Comparison of ENCODE assay signal across 13 mouse cellular contexts in the genomic region with DNA sequence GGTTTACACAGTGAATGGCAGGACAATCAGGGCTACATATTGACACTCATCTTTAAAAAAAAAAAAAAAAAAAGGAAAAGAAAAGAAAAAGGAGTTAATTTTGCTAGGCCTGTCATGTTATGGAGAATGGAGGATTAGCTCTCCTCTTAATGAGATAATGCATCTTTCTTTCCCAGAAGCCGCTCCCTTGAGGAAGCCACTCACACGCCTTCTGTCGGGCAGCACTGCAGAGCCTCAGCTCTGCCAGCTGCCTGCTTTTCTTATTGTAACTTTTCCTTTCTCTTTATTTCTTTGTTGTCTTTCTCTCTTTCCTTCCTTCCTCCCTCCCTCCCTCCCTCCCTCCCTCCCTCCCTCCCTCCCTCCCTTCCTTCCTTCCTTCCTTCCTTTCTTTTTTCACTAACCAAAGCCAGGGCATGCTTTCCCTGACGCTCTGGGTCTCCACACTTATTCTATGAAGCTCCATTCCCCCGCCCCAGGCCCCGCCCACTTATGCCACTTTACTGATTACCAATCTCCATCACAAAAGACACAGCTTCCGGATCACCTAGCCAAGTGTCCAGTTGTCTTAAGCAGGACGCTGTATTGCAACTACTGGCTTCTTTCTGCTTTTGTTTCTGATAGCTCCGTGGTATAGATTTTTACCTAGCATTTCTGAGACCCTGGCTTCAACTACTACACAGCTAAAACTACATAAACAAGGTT. TPM values are rescaled to one million over a fixed set of nuclear protein-coding genes. Genes with fewer than 3 reads are reported as not detected.
A peak's percentile ranks its signal among the peaks of the same experiment; 100 is the strongest.
DNase-seq lines count a peak whose midpoint lies in the region; ATAC-seq and TF ChIP-seq lines count a peak whose summit lies in the region.
"Had no signal": no experiment of that assay in that cellular context is flagged by ENCODE, and none has a peak within 500 bp of the region (broad histone marks: within the 10 kb centered on the region; RNA-seq: fewer than 3 reads in every experiment).

No protein-coding gene starts in this region.

- no peaks in the 10 kb centered on the region for H3K4me1 ChIP-seq in liver, postnatal 0 days (ENCODE audit: insufficient read depth)
- no peaks in the 10 kb centered on the region for H3K4me1 ChIP-seq in embryonic facial prominence, embryonic 12.5 days
- peaks cover 2% of the 10 kb centered on the region; the same call in 1 of the 2 replicates for H3K4me1 ChIP-seq in hindbrain, embryonic 16.5 days (ENCODE audit: control insufficient read depth, insufficient read depth, low read depth, low read length)
- 0 out of 2 replicates have a peak, but pooled peaks cover 4% of the 10 kb centered on the region for H3K4me1 ChIP-seq in neural tube, embryonic 13.5 days (replicated peaks)
- H3K4me1 ChIP-seq: stomach, embryonic 15.5 days had no signal

- H3K27ac ChIP-seq in liver, postnatal 0 days (ENCODE audit: low read depth), result no peak overlapping the region
- no peak overlapping the region for H3K27ac ChIP-seq in embryonic facial prominence, embryonic 12.5 days
- H3K27ac ChIP-seq in hindbrain, embryonic 16.5 days (ENCODE audit: low read depth, low read length), result no peak overlapping the region
- no peak overlapping the region for H3K27ac ChIP-seq in neural tube, embryonic 13.5 days (replicated peaks)
- H3K27ac ChIP-seq: layer of hippocampus, adult 2 months; stomach, embryonic 15.5 days had no signal

- no peak overlapping the region for H3K9ac ChIP-seq in liver, postnatal 0 days (replicated peaks)
- H3K9ac ChIP-seq in embryonic facial prominence, embryonic 12.5 days, result no peak overlapping the region
- H3K9ac ChIP-seq in hindbrain, embryonic 16.5 days (ENCODE audit: low read depth, low read length), result no peak overlapping the region
- H3K9ac ChIP-seq in neural tube, embryonic 13.5 days, result no peak overlapping the region
- H3K9ac ChIP-seq: lung, embryonic 14.5 days; stomach, embryonic 15.5 days had no signal

- no peaks in the 10 kb centered on the region for H3K27me3 ChIP-seq in liver, postnatal 0 days (ENCODE audit: insufficient read depth, low read length)
- no peaks in the 10 kb centered on the region for H3K27me3 ChIP-seq in embryonic facial prominence, embryonic 12.5 days
- H3K27me3 ChIP-seq in hindbrain, embryonic 16.5 days (replicated peaks; ENCODE audit: control insufficient read depth, insufficient read depth, low read length), result no peaks in the 10 kb centered on the region
- H3K27me3 ChIP-seq in neural tube, embryonic 13.5 days, result no peaks in the 10 kb centered on the region
- H3K27me3 ChIP-seq: stomach, embryonic 15.5 days had no signal

- DNase-seq in liver, postnatal 0 days, result no peak
- DNase-seq in liver, result no peak
- no peak for DNase-seq in thymus, postnatal 10 days (ENCODE audit: low spot score in 2 of 2)
- DNase-seq in right cerebral cortex, postnatal 25 days, result no peak
- DNase-seq: adrenal gland, postnatal 25 days; cerebellum, postnatal 14 days; lung, embryonic 14.5 days had no signal

- no peaks in the 10 kb centered on the region for H3K36me3 ChIP-seq in liver, postnatal 0 days (replicated peaks; ENCODE audit: insufficient read depth, low read length)
- no peaks in the 10 kb centered on the region for H3K36me3 ChIP-seq in embryonic facial prominence, embryonic 12.5 days
- H3K36me3 ChIP-seq in hindbrain, embryonic 16.5 days (ENCODE audit: control insufficient read depth, insufficient read depth, low read length), result no peaks in the 10 kb centered on the region
- H3K36me3 ChIP-seq in neural tube, embryonic 13.5 days, result no peaks in the 10 kb centered on the region
- H3K36me3 ChIP-seq: stomach, embryonic 15.5 days had no signal

- no peak for TF ChIP-seq CTCF in liver, postnatal 0 days (IDR thresholded peaks at IDR 0.05; ENCODE audit: low read depth)

- TF ChIP-seq EP300 in liver, postnatal 0 days (IDR thresholded peaks at IDR 0.05; ENCODE audit: low read depth), result no peak

- H3K4me3 ChIP-seq in liver, postnatal 0 days (ENCODE audit: low read depth, low read length), result no peak overlapping the region
- no peak overlapping the region for H3K4me3 ChIP-seq in embryonic facial prominence, embryonic 12.5 days
- peak overlapping the region; percentile 15; the same call in 1 of the 2 replicates for H3K4me3 ChIP-seq in hindbrain, embryonic 16.5 days (ENCODE audit: low read length)
- H3K4me3 ChIP-seq in neural tube, embryonic 13.5 days, result no peak overlapping the region
- H3K4me3 ChIP-seq: layer of hippocampus, adult 2 months; stomach, embryonic 15.5 days had no signal

- H3K9me3 ChIP-seq in liver, postnatal 0 days (ENCODE audit: low read length), result no peaks in the 10 kb centered on the region
- no peaks in the 10 kb centered on the region for H3K9me3 ChIP-seq in embryonic facial prominence, embryonic 12.5 days
- H3K9me3 ChIP-seq in hindbrain, embryonic 16.5 days (ENCODE audit: control insufficient read depth, low read length), result no peaks in the 10 kb centered on the region
- no peaks in the 10 kb centered on the region for H3K9me3 ChIP-seq in neural tube, embryonic 13.5 days
- H3K9me3 ChIP-seq: stomach, embryonic 15.5 days had no signal

- WGBS in liver, postnatal 0 days (ENCODE audit: insufficient replicate concordance), result 34% methylated on average over 9 of the region's 9 CpGs
- WGBS in embryonic facial prominence, embryonic 12.5 days, result 24% methylated on average over 9 of the region's 9 CpGs
- 12% methylated on average over 9 of the region's 9 CpGs for WGBS in hindbrain, embryonic 16.5 days
- 20% methylated on average over 8 of the region's 9 CpGs for WGBS in neural tube, embryonic 13.5 days

- no peak for ATAC-seq in liver, postnatal 0 days
- ATAC-seq in embryonic facial prominence, embryonic 12.5 days (ENCODE audit: insufficient number of reproducible peaks, insufficient read depth, low FRiP score, low TSS enrichment), result no peak
- ATAC-seq in hindbrain, embryonic 16.5 days, result peak; percentile 69; the same call in 1 of the 2 replicates
- ATAC-seq in neural tube, embryonic 13.5 days (ENCODE audit: low read depth), result peak; percentile 71; the same call in 1 of the 2 replicates
- no peak for ATAC-seq in megakaryocyte-erythroid progenitor cell, adult 5-6 weeks (replicated peaks; ENCODE audit: low FRiP score, low TSS enrichment, poor library complexity, severe bottlenecking)

- peak overlapping the region; percentile 18; the same call in 1 of the 2 replicates for H3K4me2 ChIP-seq in liver, postnatal 0 days (ENCODE audit: low read depth, low read length)
- H3K4me2 ChIP-seq in embryonic facial prominence, embryonic 12.5 days (replicated peaks), result peak overlapping the region; percentile 14
- H3K4me2 ChIP-seq in hindbrain, embryonic 16.5 days (ENCODE audit: low read length), result peak overlapping the region; percentile 45
- H3K4me2 ChIP-seq in neural tube, embryonic 13.5 days, result peak overlapping the region; percentile 42
- H3K4me2 ChIP-seq: lung, embryonic 14.5 days; stomach, embryonic 15.5 days had no signal

RNA-seq across cellular contexts. Expression of gene Pcolce2, which starts 23.8 kb away (rescaled TPM):
- 15.7 and 20.6 TPM in 2 replicates for polyA plus RNA-seq in liver, postnatal 0 days (2015; fragmentation: Nextera tagmentation; extraction: Ambion mirVana)
- 6.7 and 8.8 TPM in 2 replicates for polyA plus RNA-seq in embryonic facial prominence, embryonic 12.5 days (2016; fragmentation: Nextera tagmentation; extraction: Ambion mirVana)
- polyA plus RNA-seq in hindbrain, embryonic 16.5 days (2015; fragmentation: Nextera tagmentation; extraction: Ambion mirVana), result 1.8 and 2.2 TPM in 2 replicates
- 3.1 and 4.9 TPM in 2 replicates for polyA plus RNA-seq in neural tube, embryonic 13.5 days (2015; fragmentation: Nextera tagmentation; extraction: Ambion mirVana)
- not detected in 2 replicates for total RNA-seq in megakaryocyte-erythroid progenitor cell, adult 5-6 weeks (2014; fragmentation: Nextera tagmentation)
- total RNA-seq in megakaryocyte-erythroid progenitor cell, adult 5-6 weeks (2017), result not detected in 2 replicates

RNA-seq across cellular contexts. Expression of gene Paqr9, which starts 54.1 kb away (rescaled TPM):
- polyA plus RNA-seq in liver, postnatal 0 days (2015; fragmentation: Nextera tagmentation; extraction: Ambion mirVana), result 63.6 and 68.7 TPM in 2 replicates
- polyA plus RNA-seq in embryonic facial prominence, embryonic 12.5 days (2016; fragmentation: Nextera tagmentation; extraction: Ambion mirVana), result 0.45 and 0.62 TPM in 2 replicates
- 5.0 and 6.1 TPM in 2 replicates for polyA plus RNA-seq in hindbrain, embryonic 16.5 days (2015; fragmentation: Nextera tagmentation; extraction: Ambion mirVana)
- polyA plus RNA-seq in neural tube, embryonic 13.5 days (2015; fragmentation: Nextera tagmentation; extraction: Ambion mirVana), result 4.1 and 4.3 TPM in 2 replicates
- total RNA-seq in megakaryocyte-erythroid progenitor cell, adult 5-6 weeks (2014; fragmentation: Nextera tagmentation), result 31.8 and 38.8 TPM in 2 replicates
- total RNA-seq in megakaryocyte-erythroid progenitor cell, adult 5-6 weeks (2017), result 18.1 and 22.1 TPM in 2 replicates
- polyA plus RNA-seq: lung, embryonic 14.5 days had no signal

Comparison
In these comparisons a context has a peak if more than half of its experiments do, and no peak if none do; other contexts are left out.
1. ATAC-seq: peak in hindbrain, embryonic 16.5 days (single experiment) and neural tube, embryonic 13.5 days (single experiment); none in liver, postnatal 0 days (single experiment), embryonic facial prominence, embryonic 12.5 days (single experiment) and megakaryocyte-erythroid progenitor cell, adult 5-6 weeks (single experiment).
2. Peak in every context shown above with its lines, with median percentiles within 50 percentile points of each other: H3K4me2 ChIP-seq.